Mouse (Mus musculus) lung, embryonic 14.5 days (tissue): ENCODE measurements around the gene Klk1b8. TPM values are rescaled to one million over a fixed set of nuclear protein-coding genes. Genes with fewer than 3 reads are reported as not detected.
"Not testable (repeated sequence)": the region's sequence is repeated elsewhere in the genome, so short reads cannot be mapped to it uniquely, and the experiment has no call there.

Experiments
- ATAC-seq: fragments of 200-750 bp; cut with Nextera tagmentation; 2 replicates; pipeline ENCODE4 v1.8.0; 2017; ENCODE audit warnings: mild to moderate bottlenecking, moderate TSS enrichment, moderate library complexity; ENCODE audit not compliant: insufficient read depth
- DNase-seq: peaks from one replicate; pipeline ENCODE4 v3.0.0-alpha.2; 2015
- H3K27ac ChIP-seq: fragments of 300-500 bp; sonication (generic); 2 replicates; pipeline ENCODE4 v1.5.1; 2014; ENCODE audit warnings: low read depth, mild to moderate bottlenecking, moderate library complexity
- H3K27me3 ChIP-seq: fragments of 300-500 bp; sonication (generic); 2 replicates; pipeline ENCODE4 v1.6.1; 2014; ENCODE audit warnings: low read length, control low read depth; ENCODE audit not compliant: insufficient read depth
- H3K36me3 ChIP-seq: fragments of 300-500 bp; sonication (generic); 2 replicates; pipeline ENCODE4 v1.6.1; 2014; ENCODE audit warnings: control low read depth; ENCODE audit not compliant: insufficient read depth
- H3K4me1 ChIP-seq: fragments of 300-500 bp; sonication (generic); 2 replicates; pipeline ENCODE4 v1.6.1; 2014; ENCODE audit warnings: antibody characterized with exemption, control low read depth; ENCODE audit not compliant: insufficient read depth
- H3K4me2 ChIP-seq: fragments of 300-500 bp; sonication (generic); 2 replicates; pipeline ENCODE4 v1.6.1; 2014; ENCODE audit warnings: mild to moderate bottlenecking
- H3K4me3 ChIP-seq: fragments of 300-500 bp; sonication (generic); 2 replicates; pipeline ENCODE4 v1.5.1; 2014; ENCODE audit warnings: low read depth, low read length
- H3K9ac ChIP-seq: fragments of 300-500 bp; sonication (generic); 2 replicates; pipeline ENCODE4 v1.6.1; 2014
- H3K9me3 ChIP-seq: fragments of 300-500 bp; sonication (generic); 2 replicates; pipeline ENCODE4 v1.6.1; 2016; ENCODE audit warnings: low read depth, low read length, control low read depth
- CTCF ChIP-seq: IDR thresholded peaks from 2 replicates; pipeline ENCODE4 v1.5.1; 2016; ENCODE audit warnings: antibody characterized with exemption, low read depth
- WGBS: fragments of 180-500 bp; shearing (Covaris S2); extraction: QIAGEN DNeasy Blood & Tissue Kit; methylation state at CpG from one replicate; pipeline ENCODE4 v1.1.7; 2014; 5-methylcytosine and 5-hydroxymethylcytosine counted together
- polyA plus RNA-seq: library from polyadenylated mRNA; unstranded; fragments of >200 nt; fragmentation: Nextera tagmentation; extraction: Ambion mirVana; gene quantifications from 2 replicates; pipeline ENCODE4 v1.2.1, GENCODE M21; 2014

Gene Klk1b8
- polyA plus RNA-seq, 1 experiment from 2014 or later = not detected

- H3K9ac ChIP-seq = no peak overlapping the region
- no peak overlapping the region for H3K27ac ChIP-seq
- WGBS = 75% methylated on average over 2 of the region's 2 CpGs
- no peaks in the 10 kb centered on the region for H3K36me3 ChIP-seq
- H3K9me3 ChIP-seq = no peaks in the 10 kb centered on the region
- no peak overlapping the region for H3K4me3 ChIP-seq
- no peak for DNase-seq
- no peaks in the 10 kb centered on the region for H3K4me1 ChIP-seq
- H3K4me2 ChIP-seq = no peak overlapping the region
- H3K27me3 ChIP-seq = no peaks in the 10 kb centered on the region
- ATAC-seq = no peak
- TF ChIP-seq CTCF = no peak
These were observed 28.5 kb upstream of the Klk1b8 start for GRCm38 (mm10) chr7:43921941-43922340.

- ATAC-seq = no peak
- no peak overlapping the region for H3K9ac ChIP-seq
- peak; percentile 18 for DNase-seq
- no peaks in the 10 kb centered on the region for H3K4me1 ChIP-seq
- no peaks in the 10 kb centered on the region for H3K9me3 ChIP-seq
- H3K36me3 ChIP-seq = no peaks in the 10 kb centered on the region
- H3K4me2 ChIP-seq = no peak overlapping the region
- no peak overlapping the region for H3K4me3 ChIP-seq
- H3K27me3 ChIP-seq = no peaks in the 10 kb centered on the region
- no peak overlapping the region for H3K27ac ChIP-seq
- WGBS = 63% methylated on average over 5 of the region's 5 CpGs
- TF ChIP-seq CTCF = peak; percentile 45
These were observed 24.5 kb upstream of the Klk1b8 start for GRCm38 (mm10) chr7:43925985-43926384.

GRCm38 (mm10) chr7:43928521-43928920 lies 21.9 kb upstream of the Klk1b8 start:
- Histone ChIP-seq H3K4me3 (no peak overlapping the region), H3K36me3 (no peaks in the 10 kb centered on the region), H3K9ac (no peak overlapping the region), H3K4me1 (no peaks in the 10 kb centered on the region), H3K9me3 (no peaks in the 10 kb centered on the region), H3K27me3 (no peaks in the 10 kb centered on the region), H3K27ac (no peak overlapping the region), H3K4me2 (no peak overlapping the region)
- no peak for ATAC-seq
- 43% methylated on average over 4 of the region's 4 CpGs for WGBS
- TF ChIP-seq CTCF = peak; percentile 54
- DNase-seq = peak; percentile 48

GRCm38 (mm10) chr7:43932337-43932736 lies 18.1 kb upstream of the Klk1b8 start:
- no peak overlapping the region for H3K9ac ChIP-seq
- H3K36me3 ChIP-seq = no peaks in the 10 kb centered on the region
- TF ChIP-seq CTCF = no peak
- H3K4me3 ChIP-seq = no peak overlapping the region
- ATAC-seq = no peak
- H3K27me3 ChIP-seq = no peaks in the 10 kb centered on the region
- no peak overlapping the region for H3K27ac ChIP-seq
- 52% methylated on average over 4 of the region's 4 CpGs for WGBS
- no peaks in the 10 kb centered on the region for H3K9me3 ChIP-seq
- H3K4me1 ChIP-seq = no peaks in the 10 kb centered on the region
- DNase-seq = no peak
- no peak overlapping the region for H3K4me2 ChIP-seq

- ATAC-seq = no peak
- Histone ChIP-seq H3K36me3 (no peaks in the 10 kb centered on the region), H3K4me1 (no peaks in the 10 kb centered on the region), H3K9me3 (no peaks in the 10 kb centered on the region), H3K27me3 (no peaks in the 10 kb centered on the region), H3K27ac (no peak within 1 kb of the TSS), H3K4me3 (no peak within 1 kb of the TSS), H3K9ac (no peak within 1 kb of the TSS), H3K4me2 (no peak within 1 kb of the TSS)
- DNase-seq = no peak
- WGBS = 80% methylated on average over 3 of the region's 3 CpGs
- TF ChIP-seq CTCF = no peak
These were observed 17.0 kb upstream of the Klk1b8 start, which contains the start of gene Klk15 for GRCm38 (mm10) chr7:43933440-43933839. Gene Klk15, plus strand, starts transcription at chr7:43933740.

- H3K4me2 ChIP-seq = no peak overlapping the region
- ATAC-seq (no peak), DNase-seq (no peak)
- no peaks in the 10 kb centered on the region for H3K4me1 ChIP-seq
- H3K27ac ChIP-seq = no peak overlapping the region
- no peaks in the 10 kb centered on the region for H3K27me3 ChIP-seq
- no peaks in the 10 kb centered on the region for H3K36me3 ChIP-seq
- H3K4me3 ChIP-seq = no peak overlapping the region
- TF ChIP-seq CTCF = no peak
- no peak overlapping the region for H3K9ac ChIP-seq
- WGBS = 56% methylated on average over 3 of the region's 3 CpGs
- H3K9me3 ChIP-seq = no peaks in the 10 kb centered on the region
These were observed 15.7 kb upstream of the Klk1b8 start for GRCm38 (mm10) chr7:43934747-43935146.

- no peaks in the 10 kb centered on the region for H3K4me1 ChIP-seq
- ATAC-seq (no peak), DNase-seq (no peak)
- H3K4me2 ChIP-seq = no peak overlapping the region
- H3K9ac ChIP-seq = no peak overlapping the region
- no peak overlapping the region for H3K4me3 ChIP-seq
- H3K9me3 ChIP-seq = no peaks in the 10 kb centered on the region
- no peaks in the 10 kb centered on the region for H3K36me3 ChIP-seq
- no peak for TF ChIP-seq CTCF
- no peak overlapping the region for H3K27ac ChIP-seq
- 77% methylated on average over 13 of the region's 14 CpGs for whole genome bisulfite sequencing
- H3K27me3 ChIP-seq = no peaks in the 10 kb centered on the region
These were observed 13.9 kb upstream of the Klk1b8 start for GRCm38 (mm10) chr7:43936551-43936950.

GRCm38 (mm10) chr7:43942293-43942692 lies 8.2 kb upstream of the Klk1b8 start:
- ATAC-seq, H3K4me1 ChIP-seq, H3K27me3 ChIP-seq, H3K36me3 ChIP-seq, DNase-seq, H3K9me3 ChIP-seq, H3K27ac ChIP-seq, H3K4me2 ChIP-seq, H3K9ac ChIP-seq, H3K4me3 ChIP-seq: not testable (repeated sequence)
- 59% methylated on average over 3 of the region's 3 CpGs for WGBS
